Mouse (Mus musculus) intestine, postnatal 0 days (tissue): Measurements from ENCODE around the gene Gm20661. TPM values are rescaled to one million over a fixed set of nuclear protein-coding genes. Genes with fewer than 3 reads are reported as not detected.
A peak's percentile ranks its signal among the peaks of the same experiment; 100 is the strongest.

ENCODE experiments used
- ATAC-seq: fragments of 200-750 bp; cut with Nextera tagmentation; 2 replicates; pipeline ENCODE4 v1.8.0; 2017; ENCODE audit warnings: mild to moderate bottlenecking, moderate TSS enrichment, moderate library complexity
- H3K27ac ChIP-seq: fragments of 300-500 bp; sonication (generic); 2 replicates; pipeline ENCODE4 v1.5.1; 2014; ENCODE audit warnings: mild to moderate bottlenecking, low read depth, low read length, moderate library complexity
- H3K27me3 ChIP-seq: fragments of 300-500 bp; sonication (generic); replicated peaks from 2 replicates; pipeline ENCODE4 v1.6.1; 2014; ENCODE audit warnings: low read length, mixed read lengths; ENCODE audit not compliant: control insufficient read depth, insufficient read depth
- H3K36me3 ChIP-seq: fragments of 300-500 bp; sonication (generic); 2 replicates; pipeline ENCODE4 v1.6.1; 2014; ENCODE audit warnings: mild to moderate bottlenecking, moderate library complexity; ENCODE audit not compliant: control insufficient read depth, insufficient read depth
- H3K4me1 ChIP-seq: fragments of 300-500 bp; sonication (generic); replicated peaks from 2 replicates; pipeline ENCODE4 v1.6.1; 2014; ENCODE audit warnings: antibody characterized with exemption, low read length, mixed read lengths; ENCODE audit not compliant: control insufficient read depth, insufficient read depth
- H3K4me2 ChIP-seq: fragments of 300-500 bp; sonication (generic); replicated peaks from 2 replicates; pipeline ENCODE4 v1.6.1; 2014; ENCODE audit warnings: low read depth, mild to moderate bottlenecking, moderate library complexity
- H3K4me3 ChIP-seq: fragments of 300-500 bp; sonication (generic); 2 replicates; pipeline ENCODE4 v1.5.1; 2014; ENCODE audit warnings: low read depth, low read length
- H3K9ac ChIP-seq: fragments of 300-500 bp; sonication (generic); 2 replicates; pipeline ENCODE4 v1.6.1; 2014; ENCODE audit warnings: mild to moderate bottlenecking, low read depth, low read length
- H3K9me3 ChIP-seq: fragments of 300-500 bp; sonication (generic); 2 replicates; pipeline ENCODE4 v1.6.1; 2016; ENCODE audit warnings: mixed run types; ENCODE audit not compliant: control insufficient read depth
- CTCF ChIP-seq: sonication (generic); IDR thresholded peaks from 2 replicates; pipeline ENCODE4 v1.5.1; 2016; ENCODE audit warnings: low read depth, mild to moderate bottlenecking, control low read depth, antibody characterized with exemption, moderate library complexity
- WGBS: fragments of 180-500 bp; shearing (Covaris S2); extraction: QIAGEN DNeasy Blood & Tissue Kit; methylation state at CpG from one replicate; pipeline ENCODE4 v1.1.7; 2014; 5-methylcytosine and 5-hydroxymethylcytosine counted together
- polyA plus RNA-seq: library from polyadenylated mRNA; unstranded; fragments of >200 nt; fragmentation: Nextera tagmentation; extraction: Ambion mirVana; gene quantifications from 2 replicates; pipeline ENCODE4 v1.2.1, GENCODE M21; 2015

Gm20661 gene
- polyA plus RNA-seq, result 0.39 and 0.88 TPM in 2 replicates

GRCm38 (mm10) chr9:107982681-107983346 lies at the start of gene Gm20661:
Gene Gm20661, plus strand, starts transcription at chr9:107983058.
- peak; percentile 41; the same call in 1 of the 2 replicates for ATAC-seq
- no peaks in the 10 kb centered on the region for H3K9me3 ChIP-seq
- WGBS, result 43% methylated on average over 14 of the region's 14 CpGs
- peak within 1 kb of the TSS; percentile 89 for H3K27ac ChIP-seq
- 0 out of 2 replicates have a peak within 1 kb of the TSS, but pooled peaks have one; percentile 4 for H3K9ac ChIP-seq
- 0 out of 2 replicates have a peak, but pooled peaks cover 2% of the 10 kb centered on the region for H3K4me1 ChIP-seq
- TF ChIP-seq CTCF, result no peak
- H3K4me3 ChIP-seq, result peak within 1 kb of the TSS; percentile 29
- no peaks in the 10 kb centered on the region for H3K27me3 ChIP-seq
- H3K36me3 ChIP-seq, result peaks cover 35% of the 10 kb centered on the region
- H3K4me2 ChIP-seq, result peak within 1 kb of the TSS; percentile 84

DNA sequence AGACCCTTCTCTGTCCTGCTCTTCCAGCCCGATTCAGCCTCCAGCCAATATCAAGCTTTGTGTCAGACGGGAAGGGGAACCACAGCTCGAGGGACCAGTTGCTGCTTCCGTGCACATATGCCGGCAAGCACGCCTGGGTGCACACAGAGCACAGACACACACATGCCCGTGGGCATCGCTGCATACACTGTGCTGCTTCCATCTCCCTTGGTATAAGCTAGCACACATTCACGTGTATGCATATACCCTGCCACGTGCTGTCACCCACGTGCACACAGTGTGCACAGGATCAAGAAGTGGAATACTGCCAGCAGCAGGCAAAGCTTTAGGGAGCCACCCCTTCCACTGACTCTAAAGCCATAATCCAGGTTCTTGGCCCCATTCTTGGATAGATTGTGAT lies 48.7 kb upstream of the Gm20661 start:
- WGBS, result 85% methylated on average over 11 of the region's 11 CpGs
- Histone ChIP-seq H3K27ac (no peak overlapping the region), H3K9ac (no peak overlapping the region), H3K4me1 (no peaks in the 10 kb centered on the region), H3K36me3 (no peaks in the 10 kb centered on the region), H3K4me2 (no peak overlapping the region), H3K27me3 (0 out of 2 replicates have a peak, but pooled peaks cover 15% of the 10 kb centered on the region), H3K4me3 (no peak overlapping the region), H3K9me3 (no peaks in the 10 kb centered on the region)
- no peak for TF ChIP-seq CTCF
- no peak for ATAC-seq

- Histone ChIP-seq H3K27ac (no peak within 1 kb of the TSS), H3K4me2 (peak within 1 kb of the TSS; percentile 87), H3K4me3 (peak within 1 kb of the TSS; percentile 43), H3K4me1 (no peaks in the 10 kb centered on the region), H3K9me3 (no peaks in the 10 kb centered on the region), H3K9ac (peak within 1 kb of the TSS; percentile 50), H3K27me3 (0 out of 2 replicates have a peak, but pooled peaks cover 15% of the 10 kb centered on the region), H3K36me3 (no peaks in the 10 kb centered on the region)
- no peak for ATAC-seq
- 39% methylated on average over 3 of the region's 3 CpGs for WGBS
- TF ChIP-seq CTCF, result no peak
Measured at GRCm38 (mm10) chr9:107935374-107935773, 47.5 kb upstream of the Gm20661 start, which contains the start of gene Camkv. Gene Camkv, plus strand, starts transcription at chr9:107935674.

DNA sequence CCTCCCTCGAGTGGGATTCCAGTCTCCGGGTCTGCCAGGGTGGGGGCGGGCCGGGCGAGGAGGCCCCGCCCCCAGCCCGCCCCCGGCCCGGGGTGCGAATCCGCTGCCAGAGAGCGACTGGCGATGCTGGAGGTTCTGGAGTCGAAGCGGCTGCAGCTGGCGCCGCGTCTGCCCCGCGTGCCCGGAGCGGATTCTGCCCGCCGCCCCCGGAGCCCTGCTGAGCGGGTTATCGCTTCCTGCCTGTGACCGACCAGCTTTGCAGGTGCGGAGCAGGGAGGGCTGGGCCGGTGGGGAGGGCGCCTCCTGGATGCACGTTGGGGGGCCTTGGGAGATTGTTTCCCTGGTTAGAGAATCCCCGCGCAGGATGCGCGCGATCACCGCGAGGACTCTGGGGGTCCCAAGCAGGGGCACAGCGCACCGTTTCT lies 47.1 kb upstream of the Gm20661 start:
- WGBS, result under 1% methylated on average over 41 of the region's 41 CpGs
- no peaks in the 10 kb centered on the region for H3K4me1 ChIP-seq
- no peak for ATAC-seq
- no peaks in the 10 kb centered on the region for H3K9me3 ChIP-seq
- peak overlapping the region; percentile 43 for H3K4me3 ChIP-seq
- TF ChIP-seq CTCF, result no peak
- H3K9ac ChIP-seq, result peak overlapping the region; percentile 50
- no peak overlapping the region for H3K27ac ChIP-seq
- H3K36me3 ChIP-seq, result no peaks in the 10 kb centered on the region
- H3K4me2 ChIP-seq, result peak overlapping the region; percentile 87
- 0 out of 2 replicates have a peak, but pooled peaks cover 15% of the 10 kb centered on the region for H3K27me3 ChIP-seq

- H3K9ac ChIP-seq, result peak overlapping the region; percentile 50; the same call in 1 of the 2 replicates
- H3K4me3 ChIP-seq, result peak overlapping the region; percentile 43
- ATAC-seq, result no peak
- no peak for TF ChIP-seq CTCF
- no peak overlapping the region for H3K27ac ChIP-seq
- H3K4me2 ChIP-seq, result peak overlapping the region; percentile 87
- H3K4me1 ChIP-seq, result no peaks in the 10 kb centered on the region
- no peaks in the 10 kb centered on the region for H3K9me3 ChIP-seq
- H3K27me3 ChIP-seq, result 0 out of 2 replicates have a peak, but pooled peaks cover 15% of the 10 kb centered on the region
- WGBS, result 13% methylated on average over 29 of the region's 29 CpGs
- no peaks in the 10 kb centered on the region for H3K36me3 ChIP-seq
Measured at GRCm38 (mm10) chr9:107936215-107936822, 46.5 kb upstream of the Gm20661 start.

GRCm38 (mm10) chr9:107936831-107937230 lies 46.0 kb upstream of the Gm20661 start:
- no peaks in the 10 kb centered on the region for H3K36me3 ChIP-seq
- TF ChIP-seq CTCF, result no peak
- no peak overlapping the region for H3K9ac ChIP-seq
- no peak for ATAC-seq
- no peak overlapping the region for H3K27ac ChIP-seq
- H3K9me3 ChIP-seq, result no peaks in the 10 kb centered on the region
- 0 out of 2 replicates have a peak, but pooled peaks cover 15% of the 10 kb centered on the region for H3K27me3 ChIP-seq
- 35% methylated on average over 3 of the region's 3 CpGs for WGBS
- H3K4me2 ChIP-seq, result no peak overlapping the region
- no peaks in the 10 kb centered on the region for H3K4me1 ChIP-seq
- no peak overlapping the region for H3K4me3 ChIP-seq
